In the genomic region with DNA sequence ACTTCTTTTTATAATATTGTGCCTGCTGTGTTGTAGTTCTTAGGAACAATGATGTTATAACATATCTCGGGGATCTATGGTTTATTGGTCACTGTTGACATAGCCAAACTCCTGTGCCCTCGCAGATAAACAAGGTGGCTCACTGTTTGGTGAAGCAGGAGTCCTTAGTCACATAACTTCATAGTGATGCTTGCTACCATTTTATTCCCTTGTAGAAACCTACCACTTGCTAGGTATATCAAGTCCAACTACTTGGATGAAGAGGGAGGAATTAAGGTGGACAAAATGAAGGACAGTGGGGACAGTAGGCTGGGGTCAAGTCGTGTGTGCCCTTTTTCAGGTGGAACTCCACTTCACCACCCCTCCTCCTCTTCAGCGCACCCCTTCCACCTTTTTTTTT, we compare ENCODE assay signal across 23 mouse cellular contexts.
"Had no signal": no experiment of that assay in that cellular context is flagged by ENCODE, and none has a peak within 500 bp of the region (broad histone marks: within the 10 kb centered on the region; RNA-seq: fewer than 3 reads in every experiment).

No protein-coding gene starts in this region.

- H3K4me1 ChIP-seq: hindbrain, embryonic 13.5 days; hindbrain, embryonic 15.5 days had no signal

- H3K9ac ChIP-seq: heart, embryonic 12.5 days; hindbrain, embryonic 13.5 days; hindbrain, embryonic 15.5 days; limb, embryonic 12.5 days; liver, embryonic 13.5 days; liver, embryonic 15.5 days had no signal

- H3K27ac ChIP-seq: heart, embryonic 10.5 days; hindbrain, embryonic 13.5 days; hindbrain, embryonic 15.5 days; hindbrain, postnatal 0 days; layer of hippocampus, adult 2 months; left cerebral cortex, adult 2 months; limb, embryonic 10.5 days; limb, embryonic 12.5 days; liver, embryonic 13.5 days; liver, embryonic 15.5 days had no signal

- H3K4me3 ChIP-seq: heart, embryonic 10.5 days; heart, embryonic 12.5 days; hindbrain, embryonic 13.5 days; hindbrain, embryonic 15.5 days; layer of hippocampus, adult 2 months; left cerebral cortex, adult 2 months; limb, embryonic 10.5 days; limb, embryonic 12.5 days; liver, embryonic 13.5 days; liver, embryonic 15.5 days had no signal

- H3K36me3 ChIP-seq: heart, embryonic 10.5 days; heart, embryonic 12.5 days; hindbrain, embryonic 13.5 days; hindbrain, embryonic 15.5 days; limb, embryonic 10.5 days; limb, embryonic 12.5 days; liver, embryonic 13.5 days; liver, embryonic 15.5 days had no signal

- ATAC-seq: hindbrain, postnatal 0 days; intestine, postnatal 0 days had no signal

- DNase-seq: gastrocnemius, postnatal 14 days; gastrocnemius, postnatal 36 days; heart, postnatal 10 days; heart, postnatal 36 days; kidney, adult 18-20 months; kidney, adult 8-10 months; kidney, postnatal 10 days; kidney, postnatal 25 days; kidney, postnatal 4 days; liver; liver, embryonic 13.5 days had no signal

- H3K9me3 ChIP-seq: heart, embryonic 10.5 days; heart, embryonic 12.5 days; hindbrain, embryonic 13.5 days; hindbrain, embryonic 15.5 days; limb, embryonic 10.5 days; limb, embryonic 12.5 days; liver, embryonic 13.5 days; liver, embryonic 15.5 days had no signal

- H3K27me3 ChIP-seq: heart, embryonic 12.5 days; hindbrain, embryonic 13.5 days; hindbrain, embryonic 15.5 days; liver, embryonic 13.5 days; liver, embryonic 15.5 days had no signal

- H3K4me2 ChIP-seq: heart, embryonic 12.5 days; hindbrain, embryonic 13.5 days; hindbrain, embryonic 15.5 days; limb, embryonic 12.5 days; liver, embryonic 11.5 days; liver, embryonic 13.5 days; liver, embryonic 15.5 days had no signal
